Mouse (Mus musculus) spleen, postnatal 10 days (tissue): ENCODE data around the gene Abcc9.

Experiments used
- DNase-seq, 2 experiments: peaks; one replicate each; pipeline ENCODE4 v3.0.0; 2021 to 2022; ENCODE audit warnings: low spot score in 2 of 2

Abcc9 gene

GRCm38 (mm10) chr6:142701652-142702637, at the start of gene Abcc9:
Gene Abcc9, minus strand, starts transcription at chr6:142702315.
- DNase-seq, result no peak

GRCm38 (mm10) chr6:142751365-142751764, 49.2 kb upstream of the Abcc9 start:
- no peak for DNase-seq

DNA sequence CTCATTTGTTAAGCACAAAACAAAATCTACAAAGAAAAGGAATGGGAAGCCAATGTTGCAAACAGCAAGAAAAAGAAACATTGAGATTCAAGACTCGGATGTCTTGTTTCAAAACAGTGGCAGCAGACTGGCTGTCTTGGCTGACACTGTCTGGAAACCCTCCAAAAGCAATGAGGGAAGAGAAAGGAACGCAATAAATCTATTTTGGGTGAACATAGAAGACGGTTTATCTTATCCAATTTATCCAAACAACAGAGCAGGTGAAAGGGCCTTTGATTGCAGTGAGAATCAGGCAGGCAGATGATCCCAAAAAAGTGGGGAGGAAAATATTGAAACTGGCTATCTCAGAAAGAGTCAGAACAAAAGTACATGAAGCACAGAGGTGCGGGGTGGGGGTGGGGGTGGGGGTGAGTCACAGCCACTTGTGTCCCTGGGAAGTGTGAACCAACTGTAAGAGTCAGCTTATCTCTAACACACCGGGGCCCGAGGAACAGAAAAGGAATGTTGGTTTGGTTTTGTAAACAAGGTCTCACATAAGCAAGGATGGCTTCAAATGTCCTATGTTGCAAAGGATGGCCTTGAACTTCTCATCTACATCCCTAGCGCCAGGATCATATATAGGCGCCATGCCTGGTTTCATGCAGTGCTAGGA, 46.1 kb upstream of the Abcc9 start:
- DNase-seq, result no peak

DNA sequence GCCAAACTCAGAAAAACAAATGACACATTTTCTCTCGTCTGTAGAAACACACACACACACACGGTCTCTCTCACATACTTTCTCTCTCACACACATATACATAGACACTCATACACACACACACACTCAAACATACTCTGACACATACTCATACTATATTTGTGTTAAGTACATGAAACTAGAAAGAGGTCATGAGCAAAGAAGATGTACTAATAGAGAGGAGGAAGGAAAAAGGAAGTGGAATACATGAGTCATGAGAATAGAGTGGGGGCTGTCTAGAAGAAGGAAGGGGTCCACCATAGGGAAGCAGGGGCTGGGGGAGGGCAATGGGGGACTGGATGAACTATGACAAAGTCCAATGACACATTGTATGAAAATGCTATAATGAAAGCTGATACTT, 45.0 kb upstream of the Abcc9 start:
- no peak for DNase-seq

DNA sequence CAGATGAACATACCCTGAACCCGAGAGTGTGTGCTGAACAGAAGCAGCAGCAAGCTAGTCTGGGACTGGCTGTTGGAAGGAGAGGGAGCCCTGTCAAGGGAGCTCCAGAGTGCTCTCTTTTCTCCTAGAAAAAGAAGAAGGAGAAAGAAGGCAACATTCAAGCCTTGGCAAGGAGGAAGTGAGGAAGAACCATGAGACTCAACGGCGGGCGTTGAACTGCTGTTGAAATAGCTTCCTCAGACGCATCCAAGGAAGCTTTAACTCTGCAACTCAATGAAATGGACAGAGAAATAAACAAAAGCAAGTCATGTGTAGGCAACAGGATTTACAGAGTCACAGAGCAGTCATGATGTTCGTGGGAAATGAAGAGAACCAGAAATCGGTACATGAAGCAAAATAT, 44.6 kb upstream of the Abcc9 start:
- DNase-seq, result no peak

DNA sequence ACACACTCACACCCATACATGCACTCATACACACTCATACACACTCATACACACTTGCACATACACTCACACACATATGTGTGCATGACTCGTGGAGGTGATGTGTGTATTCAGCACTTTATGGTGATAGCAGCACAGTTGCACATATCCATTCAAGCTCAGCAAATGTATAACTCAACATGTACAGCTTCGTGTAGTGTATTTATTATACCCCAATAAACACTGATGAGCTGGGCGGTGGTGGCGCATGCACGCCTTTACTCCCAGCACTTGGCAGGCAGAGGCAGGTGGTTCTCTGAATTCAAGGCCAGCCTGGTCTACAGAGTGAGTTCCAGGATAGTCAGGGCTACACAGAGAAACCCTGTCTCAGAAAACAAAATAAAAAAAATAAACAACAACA, 43.4 kb upstream of the Abcc9 start:
- no peak for DNase-seq

GRCm38 (mm10) chr6:142743193-142743592, 41.1 kb upstream of the Abcc9 start:
- no peak for DNase-seq

- no peak for DNase-seq
Measured at GRCm38 (mm10) chr6:142741763-142742162, 39.6 kb upstream of the Abcc9 start.

DNA sequence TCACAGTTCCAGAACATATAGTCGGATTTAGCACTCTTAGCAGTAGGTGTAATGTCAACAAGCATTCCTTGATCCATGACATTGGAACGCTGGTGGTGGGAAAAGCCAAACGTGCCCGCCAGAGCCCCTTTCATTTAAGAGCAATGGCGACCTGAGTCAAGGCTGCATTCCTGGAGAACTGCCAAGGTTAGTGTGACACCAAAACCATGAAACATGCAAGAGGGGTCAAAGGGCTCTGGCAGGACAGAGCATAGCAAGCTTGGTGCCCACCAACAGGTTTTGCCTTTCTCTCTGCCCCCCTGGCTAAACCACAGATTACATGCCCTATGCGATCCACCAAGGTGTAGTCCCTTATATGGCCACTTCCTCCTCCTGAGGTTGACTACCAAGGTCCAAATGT, 36.5 kb upstream of the Abcc9 start:
- no peak for DNase-seq

- no peak for DNase-seq
Measured at GRCm38 (mm10) chr6:142738225-142738624, 36.1 kb upstream of the Abcc9 start.

- DNase-seq, result no peak
Measured at GRCm38 (mm10) chr6:142735302-142736005, 33.3 kb upstream of the Abcc9 start.

GRCm38 (mm10) chr6:142732567-142733290, 30.6 kb upstream of the Abcc9 start:
- DNase-seq, result no peak

GRCm38 (mm10) chr6:142726032-142726431, 23.9 kb upstream of the Abcc9 start:
- no peak for DNase-seq

GRCm38 (mm10) chr6:142721731-142722130, 19.6 kb upstream of the Abcc9 start:
- no peak for DNase-seq

GRCm38 (mm10) chr6:142720641-142721040, 18.5 kb upstream of the Abcc9 start:
- DNase-seq, result no peak

DNA sequence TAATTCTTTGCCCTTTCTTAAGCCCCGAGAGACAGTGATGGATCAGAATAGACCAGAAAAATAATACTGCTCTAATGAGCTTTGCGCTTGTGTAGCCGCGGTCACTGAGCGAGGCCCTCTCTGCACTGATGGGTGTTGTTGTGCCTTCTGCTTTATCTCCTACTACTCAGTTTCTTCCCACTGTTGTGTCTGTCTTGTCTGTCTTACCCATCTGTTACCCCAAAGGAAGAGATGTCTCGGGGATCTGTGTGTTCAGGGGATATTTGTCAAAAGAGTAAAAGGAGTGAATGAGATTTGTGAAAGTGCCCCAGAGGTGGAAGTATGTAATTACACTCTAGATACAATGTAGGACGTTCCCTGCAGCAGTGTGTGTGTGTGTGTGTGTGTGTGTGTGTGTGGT, 16.1 kb upstream of the Abcc9 start:
- DNase-seq, result no peak

DNA sequence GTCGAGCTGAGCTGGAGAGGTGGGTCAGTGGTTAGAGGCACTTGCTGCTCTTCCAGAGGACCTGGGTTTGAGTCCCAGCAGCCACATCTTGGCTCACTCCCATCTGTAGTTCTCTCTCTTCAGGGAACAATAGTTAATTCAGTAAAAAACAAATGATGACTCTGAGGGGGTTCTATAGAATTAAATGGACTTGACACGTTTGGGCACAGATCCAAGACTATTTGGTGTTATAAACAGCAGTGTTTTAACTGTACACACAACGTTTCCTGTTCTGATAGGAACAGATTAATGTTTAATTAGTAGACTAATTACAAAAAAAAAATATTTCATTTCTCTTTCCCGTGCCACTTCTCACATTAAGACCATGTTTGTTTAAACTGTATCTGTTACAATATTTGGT, 15.1 kb upstream of the Abcc9 start:
- DNase-seq, result no peak

DNA sequence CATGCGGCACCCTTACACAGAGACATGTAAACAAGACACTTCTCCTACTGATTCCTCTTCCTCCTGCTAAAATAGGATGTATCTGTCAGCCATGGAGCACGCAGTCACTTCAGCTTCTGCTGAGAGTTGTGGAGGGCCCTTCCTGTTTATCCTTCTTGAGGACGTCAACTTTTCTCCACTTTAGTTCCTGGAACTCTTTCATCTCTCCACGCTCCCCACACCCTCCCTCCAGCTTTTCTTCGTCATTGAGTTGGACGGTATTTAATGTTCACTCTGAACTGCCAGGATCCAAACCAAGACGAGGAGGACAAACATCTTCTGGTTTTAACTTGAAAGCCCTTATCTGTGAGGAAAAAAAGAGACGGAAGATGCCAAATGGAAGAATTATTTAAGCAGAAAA, 12.9 kb upstream of the Abcc9 start:
- DNase-seq, result no peak

DNA sequence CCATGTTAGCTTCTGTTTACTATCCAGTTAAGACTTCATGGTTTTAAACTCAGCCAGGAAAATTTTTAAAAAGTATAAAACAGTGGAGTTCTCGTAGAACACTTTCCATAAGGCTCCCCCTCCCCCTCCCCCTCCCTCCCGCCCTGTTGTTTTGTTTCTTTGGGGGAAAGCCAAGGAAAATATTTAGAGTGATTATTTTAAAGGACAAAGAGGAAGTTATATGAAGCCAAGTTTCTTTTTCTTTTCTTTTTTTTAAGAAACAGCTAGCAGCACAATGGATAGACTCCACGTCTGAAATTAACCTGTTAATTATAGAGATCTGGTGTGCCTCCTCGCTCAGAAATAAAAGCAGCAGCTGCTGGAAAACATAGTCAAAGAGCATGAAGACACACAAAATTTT, 9.0 kb upstream of the Abcc9 start:
- no peak for DNase-seq

- DNase-seq, result no peak
Measured at GRCm38 (mm10) chr6:142710690-142711089, 8.6 kb upstream of the Abcc9 start.

DNA sequence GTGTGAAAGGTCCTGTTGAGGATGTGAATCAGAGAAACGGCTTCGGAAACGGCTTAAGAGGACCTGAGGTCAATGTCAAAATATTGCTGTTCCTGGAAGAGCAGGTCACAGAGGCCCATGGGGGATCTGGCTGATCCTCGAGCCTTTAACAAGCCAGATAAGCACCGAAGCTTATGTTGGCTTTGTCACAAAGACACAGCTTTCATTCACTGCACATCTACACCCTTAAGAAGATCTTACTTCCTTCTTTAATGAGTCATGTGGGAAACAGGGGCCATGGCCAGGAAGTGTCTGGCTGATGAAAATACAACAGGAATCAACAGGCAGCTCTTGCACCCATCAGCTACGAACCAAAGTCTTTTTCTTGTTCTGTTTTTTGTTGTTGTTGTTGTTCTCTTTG, 6.3 kb upstream of the Abcc9 start:
- no peak for DNase-seq

DNA sequence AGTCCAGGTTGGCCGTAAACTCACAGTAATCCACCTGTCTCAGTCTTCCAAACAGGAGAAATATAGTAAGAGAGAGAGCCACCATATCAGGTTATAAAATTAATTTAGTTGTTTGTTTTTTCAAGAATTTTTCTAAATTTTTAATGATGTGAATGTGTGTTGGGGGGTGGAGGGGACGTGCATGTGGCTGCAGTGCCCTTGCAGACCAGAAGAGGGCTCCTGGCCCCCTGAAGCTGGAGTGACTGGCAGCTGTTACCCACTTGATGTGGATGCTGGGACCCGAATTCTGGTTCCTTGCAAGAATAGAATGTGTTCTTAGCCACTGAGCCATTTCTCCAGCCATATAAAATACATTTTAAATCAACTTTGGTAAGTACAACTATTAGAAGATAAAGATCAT, 4.6 kb upstream of the Abcc9 start:
- DNase-seq, result no peak
